Mouse (Mus musculus): ENCODE results near the gene Zkscan16.

Gene Zkscan16

DNA sequence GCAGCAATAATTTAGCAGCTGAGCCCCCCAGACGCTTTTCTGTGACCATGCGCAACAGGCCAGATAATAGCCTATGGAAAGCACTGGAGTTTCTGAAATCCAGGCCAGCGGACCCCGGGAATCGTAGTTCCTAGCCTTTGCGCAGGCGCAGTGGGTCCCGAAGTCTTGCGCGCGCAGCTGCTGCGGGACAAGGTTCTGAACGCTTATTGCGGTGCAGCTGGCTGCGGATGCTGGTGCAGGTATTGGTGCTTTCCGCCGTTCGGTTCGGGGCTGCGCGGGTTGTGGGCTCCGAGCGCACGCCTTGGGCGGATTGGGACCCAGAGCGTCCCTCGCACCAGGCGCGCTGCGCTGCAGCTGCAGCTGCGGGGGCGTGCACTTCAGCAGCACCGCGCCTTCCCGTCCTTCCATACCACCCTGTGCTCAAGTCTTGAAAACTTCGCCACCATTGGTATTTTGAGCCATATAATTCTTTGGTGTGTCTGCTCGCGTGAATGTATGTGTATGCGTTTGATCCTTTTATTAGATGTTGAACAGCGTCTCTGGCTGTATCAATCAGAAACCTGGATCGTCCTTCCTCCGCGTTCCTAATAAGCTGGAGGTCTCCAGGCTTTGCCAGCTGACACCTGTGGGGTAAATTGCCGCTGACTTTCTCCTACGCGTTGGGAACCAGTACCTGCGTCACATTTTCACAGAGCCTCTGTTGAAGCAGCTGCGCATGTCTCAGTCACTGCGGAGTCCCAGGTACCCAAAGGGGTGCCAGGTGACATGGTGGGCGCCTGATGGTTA, at the start of gene Zkscan16:
TSS of gene Zkscan16 (plus strand) at position 209 of the 786 bp plus-strand sequence.
- under 1% methylated on average over 50 of the region's 50 CpGs for WGBS

DNA sequence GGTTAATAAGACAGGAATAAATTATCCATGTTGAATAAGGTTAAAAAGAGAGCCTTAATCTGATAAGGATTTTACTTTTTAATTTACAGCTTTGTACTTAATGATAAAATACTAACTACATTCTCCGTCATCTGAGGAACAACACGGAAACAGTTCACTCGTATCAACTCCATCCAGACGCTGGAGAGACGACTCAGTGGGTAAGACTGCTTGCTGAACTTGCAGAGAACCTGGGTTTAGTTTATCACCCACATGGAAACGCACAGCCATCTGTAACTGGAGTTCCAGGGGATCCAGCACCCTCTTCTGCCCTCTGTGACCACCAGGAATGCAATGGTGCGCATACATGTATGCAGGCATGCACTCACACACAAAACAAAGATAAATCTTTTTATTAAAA, 49.0 kb upstream of the Zkscan16 start:
- WGBS = 79% methylated on average over 7 of the region's 7 CpGs

DNA sequence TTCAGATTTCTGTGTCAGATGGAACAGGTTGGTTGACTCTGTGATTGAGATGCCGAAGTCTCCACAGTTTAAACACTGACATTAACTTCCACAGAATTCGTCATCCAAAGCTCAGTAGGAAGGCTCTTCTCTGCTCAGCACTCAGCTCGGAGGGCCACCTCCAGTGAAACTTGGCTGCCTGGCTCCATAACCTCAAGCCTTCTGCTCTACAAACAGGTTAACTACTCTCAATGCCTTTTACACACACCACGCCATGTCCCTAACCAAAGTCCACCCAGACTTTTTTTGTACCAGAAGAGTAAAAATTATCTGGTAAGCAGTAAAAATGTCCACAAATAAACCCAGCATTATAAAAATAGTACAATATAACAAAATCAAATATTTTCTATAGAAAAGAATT, 46.0 kb upstream of the Zkscan16 start:
- 76% methylated on average over 4 of the region's 4 CpGs for WGBS

DNA sequence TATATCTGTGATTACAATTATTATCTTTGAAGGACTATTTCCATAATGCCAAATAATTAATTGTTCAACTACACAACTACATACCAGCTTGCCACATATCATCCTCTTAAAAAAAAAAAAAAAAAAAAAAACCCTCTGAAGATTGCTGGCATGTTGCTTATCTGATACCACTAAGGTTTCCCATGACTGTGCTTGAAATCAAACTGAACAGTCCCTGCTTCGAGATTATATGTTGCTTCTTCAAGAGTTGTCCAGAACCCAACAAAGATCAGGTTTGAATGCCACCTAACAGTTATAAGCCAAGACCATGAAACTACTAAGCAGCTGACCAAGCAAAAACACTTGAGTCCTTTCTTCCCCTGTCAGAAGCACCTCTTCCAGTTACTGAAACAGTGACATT, 36.0 kb upstream of the Zkscan16 start:
- WGBS = 86% methylated on average over 1 of the region's 1 CpGs

DNA sequence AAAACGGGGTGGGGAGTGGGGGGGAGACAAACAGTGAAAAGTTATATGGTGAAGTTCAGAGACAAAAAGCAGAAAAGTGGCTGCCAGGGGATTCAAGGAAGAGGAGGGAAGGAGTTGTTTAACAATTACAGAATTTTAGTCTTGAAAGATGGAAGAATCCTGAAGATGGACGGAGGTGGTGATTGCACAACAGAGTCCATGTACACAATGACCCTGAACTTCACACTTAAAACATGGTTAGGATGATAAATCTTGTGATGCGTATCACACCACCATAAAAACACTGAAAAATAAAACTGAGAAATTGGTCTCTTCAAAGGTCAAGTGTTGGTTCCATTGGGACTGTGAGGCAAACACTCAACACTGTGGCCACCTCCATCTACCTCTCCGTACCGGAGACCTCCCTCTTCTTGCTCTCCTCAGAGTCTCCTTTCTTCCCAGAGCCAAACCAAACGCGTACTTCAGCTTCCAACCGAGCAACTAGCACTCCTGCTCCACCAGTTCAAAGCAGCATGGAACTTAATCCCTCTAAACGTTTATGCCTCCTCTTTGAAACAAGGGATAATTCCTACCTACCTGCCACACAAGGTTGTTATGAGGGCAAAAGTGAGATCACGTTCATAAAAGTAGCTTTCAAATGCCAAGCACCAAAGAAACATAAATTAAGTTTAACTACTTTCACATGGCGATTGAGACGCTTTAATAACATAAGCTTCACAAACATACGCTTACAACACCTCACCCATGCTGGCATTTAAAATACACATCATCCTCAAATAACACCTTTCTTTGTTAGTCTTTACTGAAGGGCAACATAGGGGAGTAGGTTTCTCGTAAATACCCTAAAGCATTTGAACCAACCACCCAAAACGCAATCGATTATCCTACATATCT, 33.0 kb upstream of the Zkscan16 start:
- WGBS = 26% methylated on average over 16 of the region's 16 CpGs

DNA sequence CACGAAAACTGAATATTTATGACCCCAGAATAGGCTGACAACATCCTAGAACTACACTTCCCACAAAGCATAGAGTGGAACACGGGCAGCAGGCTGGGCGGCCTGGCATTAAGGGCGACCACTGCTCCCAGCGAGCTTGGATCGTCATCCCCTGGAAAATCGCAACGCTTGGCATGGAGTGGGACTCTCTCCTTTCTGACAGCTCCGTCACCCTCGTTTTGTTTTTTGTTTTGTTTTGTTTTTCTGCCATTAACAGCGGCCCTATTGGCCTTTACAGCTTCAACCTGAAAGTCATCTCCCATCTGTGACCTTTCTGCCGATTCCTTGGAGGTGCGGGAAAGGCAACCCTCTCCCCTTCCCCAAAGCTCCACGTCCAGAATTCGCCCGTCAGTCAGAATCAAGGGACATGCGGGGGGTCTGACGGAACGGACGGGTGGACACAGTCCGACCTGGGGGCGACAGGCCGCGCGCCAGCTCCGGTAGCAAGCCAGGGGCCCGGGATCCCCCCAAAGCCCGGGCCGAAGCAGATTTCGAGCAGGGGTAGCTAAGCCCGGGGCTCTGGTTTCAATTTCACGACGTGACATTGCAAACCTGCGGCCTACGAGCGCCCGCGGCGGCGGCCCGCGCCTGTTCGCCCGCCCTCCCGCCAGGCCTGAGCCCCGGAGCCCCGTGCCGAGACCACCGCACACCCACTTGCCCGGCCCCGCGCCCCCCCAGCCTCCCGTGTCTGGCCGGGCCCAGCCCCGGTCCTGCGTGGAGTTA, 32.2 kb upstream of the Zkscan16 start:
- under 1% methylated on average over 55 of the region's 56 CpGs for WGBS

DNA sequence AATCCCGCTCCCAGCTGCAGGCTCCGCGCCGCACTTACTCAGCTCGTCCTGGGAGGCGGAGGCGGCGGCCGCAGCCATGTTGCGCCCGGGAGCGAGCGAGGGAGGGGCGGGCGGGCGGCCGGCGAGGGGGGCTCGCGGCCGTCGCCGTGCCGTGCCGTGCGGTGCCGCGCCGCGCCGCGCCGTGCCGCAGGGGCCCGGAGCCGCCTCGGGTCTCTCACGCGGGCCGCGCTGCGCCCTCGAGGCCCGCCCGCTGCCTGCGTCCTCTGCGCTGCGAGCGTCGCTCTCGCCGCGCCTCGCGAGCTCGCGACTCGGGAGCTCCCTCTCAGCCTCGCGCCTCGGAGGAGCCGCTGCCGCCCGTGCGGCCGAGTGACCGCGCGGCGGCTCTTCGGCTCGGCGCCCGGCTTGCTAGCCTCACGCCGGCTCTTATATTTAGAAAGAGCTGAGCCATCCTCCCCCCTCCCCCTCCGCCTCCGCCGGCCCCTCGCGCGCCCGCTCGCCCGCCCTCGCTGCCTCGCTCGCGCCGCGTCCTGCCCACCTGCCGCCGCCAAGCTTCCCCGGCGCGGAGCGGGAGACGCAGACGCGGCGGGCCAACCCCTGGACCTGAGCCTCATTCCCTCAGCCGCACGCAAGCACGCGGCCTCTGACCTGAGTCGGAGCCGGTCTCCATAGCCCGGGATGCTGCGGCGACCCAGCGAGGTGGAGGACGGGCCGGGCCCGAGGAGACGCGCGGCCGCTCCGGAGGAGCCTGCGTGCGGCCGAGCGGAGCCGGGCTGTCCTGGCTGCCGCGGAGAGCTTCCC, 31.4 kb upstream of the Zkscan16 start:
- under 1% methylated on average over 120 of the region's 126 CpGs for WGBS

DNA sequence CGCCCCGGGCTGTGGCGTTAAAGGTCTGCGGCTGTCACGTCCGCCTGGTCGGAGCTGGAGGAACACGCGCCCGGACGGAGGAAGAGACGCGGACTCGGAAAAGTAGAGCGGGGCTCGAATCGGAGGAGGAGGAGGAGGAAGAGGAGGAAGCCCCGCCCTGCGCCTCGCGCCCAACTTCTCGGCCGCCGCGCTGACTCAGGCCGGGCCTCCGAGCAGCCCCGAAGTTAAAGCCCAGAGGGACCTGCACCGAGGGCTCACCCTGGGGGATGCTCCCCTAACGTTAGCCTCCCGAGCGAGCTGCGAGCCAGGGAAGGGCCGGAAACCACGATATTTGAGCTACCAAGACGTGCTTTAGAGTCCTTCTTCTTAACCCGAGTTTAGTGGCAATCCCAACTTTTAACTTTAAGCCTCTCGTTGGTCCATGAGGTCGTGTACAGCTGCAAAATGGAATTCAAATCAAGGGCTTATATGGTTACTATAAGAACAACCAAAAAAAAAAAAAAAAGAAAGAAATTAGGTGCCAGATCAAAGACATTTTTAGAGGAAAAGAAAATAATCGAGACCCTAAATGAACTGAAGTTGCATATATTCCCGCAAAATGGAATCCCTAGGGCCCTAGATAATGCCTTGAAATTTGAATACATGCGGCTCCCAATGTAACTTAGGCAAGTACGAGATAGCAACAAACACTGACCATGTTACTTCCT, 30.6 kb upstream of the Zkscan16 start, which contains the start of gene Ecpas:
TSS of gene Ecpas (minus strand) at position 121 of the 707 bp plus-strand sequence.
- 3% methylated on average over 43 of the region's 43 CpGs for WGBS

DNA sequence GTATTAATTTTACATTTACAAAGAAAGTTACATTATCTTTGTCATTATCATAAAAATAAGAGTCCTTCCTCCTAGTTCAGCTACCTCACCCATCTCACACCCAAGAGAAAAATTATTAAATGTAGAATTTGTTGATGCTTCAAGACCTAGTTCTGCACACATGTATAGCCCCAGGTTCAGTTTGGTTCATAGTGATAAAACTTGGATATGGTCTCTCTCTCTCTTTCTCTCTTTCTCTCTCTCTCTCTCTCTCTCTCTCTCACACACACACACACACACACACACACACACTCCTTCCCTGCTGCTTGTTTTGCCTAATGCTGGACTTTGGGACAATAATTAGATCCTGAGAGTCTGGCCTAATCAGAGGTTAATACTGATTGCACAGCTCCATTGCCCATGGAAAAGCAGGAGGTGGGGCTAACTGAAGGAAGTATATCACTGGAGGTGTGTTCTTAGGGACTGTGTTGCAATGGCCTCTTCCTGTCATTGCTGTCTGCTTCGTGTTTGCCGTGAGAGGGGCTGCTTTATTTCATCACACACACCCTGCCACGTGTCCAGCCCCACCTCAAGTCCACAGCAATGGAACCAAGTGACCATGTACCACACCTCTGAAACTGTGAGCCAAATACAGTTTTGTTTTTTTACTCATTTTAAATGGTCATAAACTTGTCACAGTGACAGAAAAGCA, 29.9 kb upstream of the Zkscan16 start:
- 58% methylated on average over 3 of the region's 3 CpGs for WGBS

DNA sequence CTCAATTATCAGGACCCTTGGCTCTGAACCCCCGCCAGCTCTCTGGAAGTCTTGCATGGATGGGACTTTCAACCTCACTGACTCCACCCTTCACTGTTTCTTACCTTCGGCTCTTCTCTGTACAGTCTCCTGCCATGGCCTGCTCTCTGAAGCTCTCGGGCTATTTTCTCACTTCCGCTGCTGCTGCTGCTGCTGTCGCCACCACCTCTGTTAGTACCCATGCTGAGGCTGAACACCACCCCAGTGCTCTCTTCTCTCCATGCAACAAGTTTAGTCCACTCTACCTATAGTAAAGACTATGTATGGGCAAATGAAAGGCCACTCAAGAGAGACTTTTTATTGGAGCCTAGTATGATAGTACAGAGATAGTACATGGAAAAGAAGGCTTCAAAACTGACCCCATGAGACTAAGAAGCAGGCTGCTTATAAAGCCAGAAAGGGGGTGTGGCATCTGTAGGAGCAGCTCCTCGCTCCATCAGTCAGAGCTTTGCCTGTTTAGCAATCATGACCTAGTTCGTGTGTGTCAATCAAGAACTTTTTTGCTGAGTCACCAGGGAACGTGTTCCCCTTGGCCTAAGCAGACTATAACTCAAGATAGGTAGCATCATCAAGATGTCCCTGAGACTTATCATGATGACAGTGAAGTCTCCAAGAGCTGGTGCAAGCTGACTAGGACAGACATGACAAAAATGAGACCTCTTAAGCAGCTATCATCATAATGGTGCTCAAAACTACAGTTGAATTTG, 28.2 kb upstream of the Zkscan16 start:
- 85% methylated on average over 8 of the region's 8 CpGs for WGBS

DNA sequence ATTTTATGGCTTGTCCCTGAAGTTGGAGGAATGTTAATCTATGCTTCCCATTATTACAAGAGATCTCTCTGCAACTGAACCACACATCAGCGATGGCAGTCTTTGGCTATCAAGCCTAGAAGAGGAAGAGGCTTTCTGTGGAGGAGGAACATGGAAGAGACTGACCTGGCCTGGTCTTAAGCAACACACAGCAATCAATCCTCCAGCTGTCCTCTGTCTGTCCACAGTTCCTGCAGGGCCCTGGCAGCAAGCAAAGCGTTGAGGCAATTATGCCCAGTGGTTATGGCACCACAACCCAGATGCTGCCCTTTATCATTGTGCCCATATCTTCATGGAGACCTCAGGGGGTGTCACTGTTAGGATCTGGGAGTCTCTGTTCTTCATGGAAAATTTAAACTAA, 19.5 kb upstream of the Zkscan16 start:
- 78% methylated on average over 2 of the region's 2 CpGs for WGBS

DNA sequence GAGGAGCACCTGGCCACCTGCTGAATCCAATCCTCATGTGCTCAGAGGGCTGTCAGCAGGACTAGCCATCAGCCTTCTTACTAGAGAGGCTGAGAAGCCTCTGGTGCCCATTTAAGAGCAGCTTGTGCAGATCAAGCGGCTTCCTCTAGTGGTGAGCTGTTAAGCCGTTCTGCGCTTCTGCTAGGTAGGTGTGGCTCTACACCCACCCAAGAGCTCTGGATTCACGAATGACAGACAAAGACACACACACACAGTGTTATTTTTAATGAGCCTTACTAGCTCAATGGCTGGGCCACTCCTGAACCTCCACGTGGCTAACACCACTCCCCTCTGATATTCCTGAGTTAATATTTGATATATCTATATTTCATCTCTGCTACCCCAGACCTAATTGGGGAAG, 17.8 kb upstream of the Zkscan16 start:
- WGBS = 42% methylated on average over 5 of the region's 5 CpGs

DNA sequence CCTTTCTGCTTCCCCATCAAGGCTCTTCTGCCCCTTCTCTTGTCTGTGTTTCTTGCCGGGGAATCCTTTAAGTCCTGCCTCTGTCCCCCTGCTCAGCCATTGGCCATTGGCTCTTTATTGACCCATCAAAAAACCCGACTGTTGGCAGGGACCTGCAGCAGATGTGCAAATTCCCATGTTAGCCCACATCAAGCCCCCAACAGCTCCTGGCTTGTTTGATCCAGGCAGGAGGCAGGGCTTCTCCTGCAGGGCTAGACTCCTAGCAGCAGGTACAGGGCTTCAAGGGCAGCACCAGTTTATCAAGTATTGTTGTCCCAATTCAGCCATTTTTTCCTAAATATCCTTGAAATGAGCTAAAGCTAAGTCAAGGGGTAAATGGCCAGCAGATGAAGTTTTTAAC, 17.3 kb upstream of the Zkscan16 start:
- 48% methylated on average over 2 of the region's 2 CpGs for WGBS

DNA sequence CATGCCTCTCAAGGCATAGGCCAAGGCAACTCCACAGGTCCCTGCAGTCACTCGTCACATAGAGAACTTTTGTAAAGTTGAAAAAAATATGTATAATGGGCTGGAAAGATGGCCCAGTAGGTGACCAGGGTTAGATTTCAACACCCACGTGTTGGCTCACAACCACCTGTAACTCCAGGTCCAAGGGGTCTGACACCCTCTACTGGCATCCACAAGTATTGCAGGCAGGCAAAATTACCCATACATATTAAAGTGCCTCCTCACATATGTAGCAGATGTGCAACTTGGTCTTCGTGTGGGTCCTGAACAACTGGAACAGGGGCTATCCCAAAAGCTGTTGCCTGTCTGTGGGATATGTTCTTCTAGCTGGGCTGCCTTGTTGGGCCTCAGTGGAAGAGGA, 15.8 kb upstream of the Zkscan16 start:
- 69% methylated on average over 3 of the region's 3 CpGs for WGBS

DNA sequence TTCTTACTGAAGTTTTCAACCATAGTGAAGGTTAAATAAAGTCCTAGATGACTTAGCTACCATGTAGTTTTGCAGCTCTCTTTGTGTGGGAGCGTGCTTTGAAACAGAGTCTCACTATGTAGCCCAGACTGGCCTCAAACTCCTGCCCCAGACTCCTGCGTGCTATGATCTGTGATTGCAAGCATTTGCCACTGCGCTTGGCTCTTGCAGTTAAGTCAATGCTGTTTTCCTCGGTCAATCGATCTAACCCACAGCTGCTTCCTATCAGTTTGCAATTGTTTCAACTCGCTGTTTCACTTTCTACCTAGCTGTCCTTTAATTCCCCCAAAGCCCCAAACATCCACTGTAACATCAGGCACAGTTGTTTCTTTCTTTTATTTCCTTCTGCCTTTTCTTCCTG, 10.9 kb upstream of the Zkscan16 start:
- WGBS = 92% methylated on average over 6 of the region's 6 CpGs

DNA sequence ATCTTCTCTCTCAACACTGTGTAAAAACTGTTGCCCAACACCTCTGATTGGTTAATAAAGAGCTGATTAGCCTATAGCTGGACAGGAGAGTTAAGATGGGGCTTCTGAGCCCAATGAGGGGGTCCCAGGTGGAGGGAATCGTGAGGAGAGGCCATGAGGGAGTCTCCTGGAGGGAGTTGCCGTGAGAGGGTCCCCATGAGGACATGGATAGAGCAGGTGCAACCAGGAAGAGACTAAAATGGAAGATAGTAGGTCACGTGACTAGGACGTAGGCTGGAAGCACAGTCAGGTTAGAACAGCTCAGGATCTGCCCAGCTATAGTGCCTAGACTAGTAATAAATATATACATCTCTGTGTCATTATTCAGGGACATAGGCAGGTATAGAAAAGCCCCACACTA, 9.1 kb upstream of the Zkscan16 start:
- 76% methylated on average over 4 of the region's 4 CpGs for WGBS

DNA sequence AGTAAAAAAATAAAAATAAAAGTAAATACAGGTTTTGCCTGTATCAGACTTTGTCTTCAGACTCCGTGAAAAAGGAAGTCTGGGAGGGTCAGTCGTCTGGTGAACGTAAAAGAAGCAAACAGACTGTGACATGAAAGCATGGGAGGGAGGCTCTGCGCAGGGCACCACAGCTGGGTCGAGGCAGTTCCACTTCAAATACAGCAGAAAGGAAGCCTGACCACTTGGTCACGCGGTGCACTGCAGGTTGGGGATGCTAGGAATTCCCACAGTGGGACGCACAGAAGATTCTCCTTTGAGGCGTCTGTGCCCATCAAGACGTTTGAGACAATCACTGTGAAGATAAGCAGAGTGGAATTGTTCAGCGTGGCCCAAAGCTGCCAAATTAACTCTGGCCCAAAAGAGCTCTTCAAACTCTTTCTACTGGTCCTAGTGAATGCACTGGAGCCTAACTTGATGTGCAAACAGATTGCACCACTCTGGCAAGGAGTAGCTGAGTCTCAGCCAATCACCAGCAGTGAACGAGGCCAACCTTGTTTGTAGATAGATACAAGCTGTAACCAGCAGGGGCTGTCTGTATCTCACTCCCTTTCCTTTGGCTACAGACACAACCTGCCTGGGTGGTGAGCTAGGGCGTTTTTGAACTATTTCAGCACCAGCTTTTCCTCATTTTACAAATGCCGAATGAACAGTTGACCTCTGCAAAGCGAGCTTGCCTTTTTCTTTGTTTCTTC, 8.5 kb upstream of the Zkscan16 start:
- 31% methylated on average over 15 of the region's 15 CpGs for WGBS

DNA sequence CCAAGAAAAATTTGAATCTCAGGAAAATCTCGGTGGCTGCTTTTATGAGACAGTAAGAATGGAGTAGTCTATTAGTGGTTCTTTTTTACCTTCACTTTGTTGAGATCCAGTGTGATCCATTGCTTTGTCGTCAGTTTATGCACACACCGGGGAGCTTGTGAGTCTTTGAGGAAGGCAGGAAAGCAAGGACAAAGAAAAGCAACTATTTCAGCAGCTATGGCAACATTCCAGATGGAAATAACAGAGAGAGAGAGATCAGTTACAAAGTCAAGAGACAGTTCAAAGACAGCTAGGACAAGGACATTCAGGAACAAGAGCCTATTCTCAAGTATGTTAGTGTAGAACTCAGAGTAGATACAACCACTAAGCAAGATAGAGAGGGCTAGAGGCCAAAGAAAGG, 7.6 kb upstream of the Zkscan16 start:
- WGBS = 41% methylated on average over 3 of the region's 3 CpGs

DNA sequence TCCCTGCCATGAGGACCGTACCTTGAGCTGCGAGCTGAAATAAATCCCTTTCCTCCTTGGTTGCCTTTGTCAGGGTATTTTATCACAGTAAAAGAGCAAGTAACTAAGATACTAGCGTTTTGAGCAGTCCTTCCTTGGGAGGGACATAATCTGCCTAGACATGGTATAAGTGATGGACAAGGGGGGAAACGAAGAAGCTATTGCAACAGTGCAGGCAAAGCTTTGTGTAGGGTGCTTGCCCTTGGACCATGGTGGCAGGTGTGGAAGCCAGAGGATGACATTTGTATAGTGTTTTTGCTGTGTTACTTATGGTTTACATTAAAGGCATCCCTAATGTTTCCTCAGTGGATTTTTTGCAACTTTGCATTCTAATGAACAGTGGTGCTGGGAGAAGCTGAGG, 486 bp upstream of the Zkscan16 start:
- 84% methylated on average over 4 of the region's 4 CpGs for WGBS

All from cerebral cortex, adult 2 months (tissue).